Mouse (Mus musculus) lung, postnatal 0 days (tissue): ENCODE data around the gene Adra2b.
A peak's percentile ranks its signal among the peaks of the same experiment; 100 is the strongest.

Source experiments
- CTCF ChIP-seq: IDR thresholded peaks from 2 replicates; pipeline ENCODE4 v1.5.1; 2016; ENCODE audit warnings: antibody characterized with exemption, mild to moderate bottlenecking
- EP300 ChIP-seq: IDR thresholded peaks from 2 replicates; pipeline ENCODE4 v1.6.1; 2016; ENCODE audit warnings: antibody characterized with exemption, mild to moderate bottlenecking, control low read depth

GRCm38 (mm10) chr2:127328090-127328851 lies 34.7 kb upstream of the Adra2b start:
- no peak for TF ChIP-seq CTCF
- peak; percentile 27; the same call in 1 of the 2 replicates for TF ChIP-seq EP300
